Mouse (Mus musculus) CH12.LX (cell line): ENCODE measurements at regions not wholly inside any gene's neighbourhood (a gene's known extent, or its start where the extent isn't known, plus 50 kb on each side); places are given as distances from the start of the nearest gene placed in this dataset.

ENCODE experiments used
- DNase-seq: peaks from one replicate; pipeline ENCODE4 v3.0.0-alpha.2; 2013; ENCODE audit errors: extremely low read depth
- H3K27ac ChIP-seq: 2 replicates; pipeline ENCODE4 v1.5.1; 2012; ENCODE audit warnings: low read depth, mild to moderate bottlenecking, control low read depth, moderate library complexity; ENCODE audit not compliant: insufficient read depth
- H3K27me3 ChIP-seq: replicated peaks from 2 replicates; pipeline ENCODE3; 2012; ENCODE audit warnings: inconsistent platforms
- H3K36me3 ChIP-seq, 2 experiments: replicated peaks in 1 of 2; 2 replicates each; pipeline versions ENCODE3 to v1.6.1; 2012; ENCODE audit warnings: inconsistent platforms in 1 of 2, low read length in 1 of 2, mild to moderate bottlenecking in 1 of 2, mixed read lengths in 1 of 2, moderate library complexity in 1 of 2; ENCODE audit not compliant: control insufficient read depth in 1 of 2, insufficient read depth in 1 of 2
- H3K4me1 ChIP-seq, 2 experiments: 2 replicates each; pipeline ENCODE4 v1.6.1; 2012; ENCODE audit warnings: inconsistent platforms in 1 of 2, moderate library complexity in 1 of 2; ENCODE audit not compliant: insufficient read depth in 2 of 2, control insufficient read depth in 1 of 2
- H3K4me2 ChIP-seq: 2 replicates; pipeline ENCODE4 v1.6.1; 2012; ENCODE audit warnings: low read depth, mild to moderate bottlenecking, control low read depth; ENCODE audit not compliant: poor library complexity, insufficient read depth, severe bottlenecking
- H3K4me3 ChIP-seq, 3 experiments: fragments of 150-350 bp in 1 of 3; sonication (generic) in 1 of 3; replicated peaks in 1 of 3; 2 replicates each; pipeline versions ENCODE3 to v1.5.1; 2011 to 2012; ENCODE audit warnings: low read depth in 2 of 3, low read length in 2 of 3, mild to moderate bottlenecking in 2 of 3, moderate library complexity in 2 of 3, control low read depth in 1 of 3, improper control_type of control experiment in 1 of 3, inconsistent platforms in 1 of 3, mixed read lengths in 1 of 3; ENCODE audit not compliant: poor library complexity in 1 of 3
- H3K79me2 ChIP-seq: replicated peaks from 2 replicates; pipeline ENCODE4 v1.6.1; 2012; ENCODE audit warnings: mild to moderate bottlenecking, moderate library complexity; ENCODE audit not compliant: control insufficient read depth, poor library complexity, insufficient read depth, severe bottlenecking; ENCODE audit errors: extremely low read depth
- H3K9ac ChIP-seq: 2 replicates; pipeline ENCODE4 v1.6.1; 2012; ENCODE audit warnings: low read depth, mild to moderate bottlenecking, control low read depth, moderate library complexity; ENCODE audit not compliant: insufficient read depth
- H3K9me3 ChIP-seq: replicated peaks from 2 replicates; pipeline ENCODE3; 2012; ENCODE audit warnings: low read length, inconsistent platforms, mixed read lengths
- E2F4 ChIP-seq: IDR thresholded peaks from 2 replicates; pipeline ENCODE4 v1.6.1; 2011; ENCODE audit warnings: low read depth, low read length, improper control_type of control experiment; ENCODE audit not compliant: insufficient replicate concordance
- ELF1 ChIP-seq: IDR thresholded peaks from 2 replicates; pipeline ENCODE4 v1.6.1; 2014; ENCODE audit warnings: low read depth, mild to moderate bottlenecking, inconsistent platforms, low read length, improper control_type of control experiment
- EP300 ChIP-seq: IDR thresholded peaks from 2 replicates; pipeline ENCODE4 v1.6.1; 2011; ENCODE audit warnings: low read length, improper control_type of control experiment
- ETS1 ChIP-seq: conservative IDR thresholded peaks from 2 replicates; pipeline ENCODE4 v1.6.1; 2012; ENCODE audit warnings: low read depth, mild to moderate bottlenecking, inconsistent platforms, low read length, improper control_type of control experiment, moderate library complexity
- GABPA ChIP-seq: IDR thresholded peaks from 2 replicates; pipeline ENCODE4 v1.6.1; 2012; ENCODE audit warnings: low read depth, low read length, improper control_type of control experiment, inconsistent platforms; ENCODE audit not compliant: insufficient replicate concordance
- JUND ChIP-seq: conservative IDR thresholded peaks from 2 replicates; pipeline ENCODE4 v1.6.1; 2011; ENCODE audit warnings: low read depth, low read length, improper control_type of control experiment
- KAT2A ChIP-seq: IDR thresholded peaks from 2 replicates; pipeline ENCODE4 v1.6.1; 2012; ENCODE audit warnings: low read length, improper control_type of control experiment, inconsistent platforms; ENCODE audit not compliant: insufficient replicate concordance
- MAX ChIP-seq: IDR thresholded peaks from 2 replicates; pipeline ENCODE4 v1.6.1; 2011; ENCODE audit warnings: low read length, improper control_type of control experiment
- MEF2A ChIP-seq: IDR thresholded peaks from 2 replicates; pipeline ENCODE4 v1.6.1; 2014; ENCODE audit warnings: low read depth, mild to moderate bottlenecking, inconsistent platforms, low read length, improper control_type of control experiment, borderline replicate concordance
- MXI1 ChIP-seq: IDR thresholded peaks from 2 replicates; pipeline ENCODE4 v1.6.1; 2011; ENCODE audit warnings: mild to moderate bottlenecking, low read depth, low read length, improper control_type of control experiment
- MYC ChIP-seq: IDR thresholded peaks from 2 replicates; pipeline ENCODE4 v1.6.1; 2011; ENCODE audit warnings: low read depth, mild to moderate bottlenecking, improper control_type of control experiment, low read length
- NELFE ChIP-seq: IDR thresholded peaks from 2 replicates; pipeline ENCODE4 v1.6.1; 2011; ENCODE audit warnings: low read depth, low read length, improper control_type of control experiment
- NRF1 ChIP-seq: IDR thresholded peaks from 2 replicates; pipeline ENCODE4 v1.6.1; 2014; ENCODE audit warnings: low read depth, mild to moderate bottlenecking, inconsistent platforms, low read length, improper control_type of control experiment, moderate library complexity
- PAX5 ChIP-seq: IDR thresholded peaks from 2 replicates; pipeline ENCODE4 v1.6.1; 2012; ENCODE audit warnings: low read length, inconsistent platforms, mixed read lengths
- RAD21 ChIP-seq: IDR thresholded peaks from 2 replicates; pipeline ENCODE4 v1.6.1; 2011; ENCODE audit warnings: low read depth, mild to moderate bottlenecking, low read length, improper control_type of control experiment, moderate library complexity
- SIN3A ChIP-seq: IDR thresholded peaks from 2 replicates; pipeline ENCODE4 v1.6.1; 2012; ENCODE audit warnings: low read length, improper control_type of control experiment, inconsistent platforms
- SMC3 ChIP-seq: IDR thresholded peaks from 2 replicates; pipeline ENCODE4 v1.6.1; 2011; ENCODE audit warnings: low read depth, low read length, improper control_type of control experiment
- TCF12 ChIP-seq: IDR thresholded peaks from 2 replicates; pipeline ENCODE4 v1.6.1; 2014; ENCODE audit warnings: low read depth, mild to moderate bottlenecking, inconsistent platforms, low read length, improper control_type of control experiment
- USF1 ChIP-seq: IDR thresholded peaks from 2 replicates; pipeline ENCODE4 v1.6.1; 2014; ENCODE audit warnings: low read depth, mild to moderate bottlenecking, inconsistent platforms, low read length, improper control_type of control experiment
- USF2 ChIP-seq: conservative IDR thresholded peaks from 2 replicates; pipeline ENCODE4 v1.6.1; 2011; ENCODE audit warnings: low read depth, low read length, improper control_type of control experiment
- ZC3H11A ChIP-seq: IDR thresholded peaks from 2 replicates; pipeline ENCODE4 v1.6.1; 2012; ENCODE audit warnings: low read depth, mild to moderate bottlenecking, inconsistent platforms, low read length, improper control_type of control experiment
- ZKSCAN1 ChIP-seq: IDR thresholded peaks from 2 replicates; pipeline ENCODE4 v1.6.1; 2012; ENCODE audit warnings: low read depth, inconsistent platforms, low read length, improper control_type of control experiment, borderline replicate concordance
- ZNF384 ChIP-seq: IDR thresholded peaks from 2 replicates; pipeline ENCODE4 v1.6.1; 2012; ENCODE audit warnings: low read depth, low read length, improper control_type of control experiment, inconsistent platforms
- dilution Hi-C: fragments of 300-500 bp; cut with MboI; formaldehyde crosslinking; loops from 2 replicates; pipeline ENCODE4 v1.14.3; 2020; ENCODE audit warnings: low sequenced_read_pairs; ENCODE audit not compliant: extremely low pct_unique_long_range_greater_than_20kb, extremely low pct_ligation_motif_present
- in situ Hi-C: fragments of 300-500 bp; cut with MboI; formaldehyde crosslinking; loops from 3 replicates; pipeline ENCODE4 v1.14.3; 2019; ENCODE audit warnings: low sequenced_read_pairs, low pct_ligation_motif_present, low pct_unique_long_range_greater_than_20kb, mixed read lengths

DNA sequence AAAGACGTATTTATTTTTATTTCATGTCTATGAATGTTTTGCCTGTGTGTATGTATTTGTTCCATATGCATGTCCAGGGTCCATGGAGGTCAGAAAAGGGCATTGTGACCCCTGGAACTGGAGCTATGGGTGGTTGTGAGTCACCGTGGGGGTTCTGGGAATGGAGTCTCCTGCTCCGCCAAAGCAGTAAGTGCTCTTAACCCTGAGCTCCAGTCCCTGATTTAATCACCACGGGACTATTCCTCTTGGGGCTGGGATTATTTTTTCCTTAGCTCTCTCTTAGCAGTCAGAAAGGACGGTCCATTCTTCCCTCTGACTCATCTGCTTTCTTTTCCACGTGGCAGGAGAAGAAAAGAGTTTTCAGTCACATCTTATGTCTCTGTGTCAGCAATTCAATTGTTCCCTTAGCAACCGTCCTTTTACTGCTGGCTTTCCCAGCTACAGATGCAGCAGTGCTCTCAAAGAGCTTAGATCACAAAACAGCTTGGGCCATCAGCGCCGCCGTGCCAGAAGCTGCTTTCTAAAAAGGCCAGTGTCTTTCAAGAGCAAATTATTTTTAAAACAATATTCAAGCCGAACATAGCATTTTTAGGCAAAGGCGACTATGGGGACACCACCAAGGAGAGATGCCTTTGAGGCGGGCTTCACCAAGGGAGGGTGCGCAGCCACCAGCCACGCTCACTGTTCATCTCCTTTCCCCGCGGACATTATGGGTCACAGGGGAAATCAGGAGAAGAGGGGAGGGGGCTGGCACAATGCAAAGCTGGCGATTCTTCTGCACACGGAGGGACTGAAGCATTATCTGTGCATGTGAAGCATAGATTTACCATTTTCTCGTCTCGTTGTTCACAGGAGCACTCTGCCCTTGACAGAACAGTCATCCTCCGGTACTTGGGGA lies 110.8 kb downstream of the Map3k7 start:
- no peaks in the 10 kb centered on the region for H3K4me1 ChIP-seq
- H3K36me3 ChIP-seq = no peaks in the 10 kb centered on the region
- in situ Hi-C loops = no loop called here
- no peaks in the 10 kb centered on the region for H3K27me3 ChIP-seq
- DNase-seq = no peak
- H3K27ac ChIP-seq = no peak overlapping the region
- dilution Hi-C loops = no loop called here
- no peaks in the 10 kb centered on the region for H3K79me2 ChIP-seq
- no peak overlapping the region for H3K9ac ChIP-seq
- TF ChIP-seq MXI1 = no peak
- TF ChIP-seq ELF1 = no peak
- no peak for TF ChIP-seq E2F4
- no peak for TF ChIP-seq ZNF384
- peaks cover 3% of the 10 kb centered on the region for H3K9me3 ChIP-seq
- no peak overlapping the region for H3K4me3 ChIP-seq
- H3K4me2 ChIP-seq = no peak overlapping the region

DNA sequence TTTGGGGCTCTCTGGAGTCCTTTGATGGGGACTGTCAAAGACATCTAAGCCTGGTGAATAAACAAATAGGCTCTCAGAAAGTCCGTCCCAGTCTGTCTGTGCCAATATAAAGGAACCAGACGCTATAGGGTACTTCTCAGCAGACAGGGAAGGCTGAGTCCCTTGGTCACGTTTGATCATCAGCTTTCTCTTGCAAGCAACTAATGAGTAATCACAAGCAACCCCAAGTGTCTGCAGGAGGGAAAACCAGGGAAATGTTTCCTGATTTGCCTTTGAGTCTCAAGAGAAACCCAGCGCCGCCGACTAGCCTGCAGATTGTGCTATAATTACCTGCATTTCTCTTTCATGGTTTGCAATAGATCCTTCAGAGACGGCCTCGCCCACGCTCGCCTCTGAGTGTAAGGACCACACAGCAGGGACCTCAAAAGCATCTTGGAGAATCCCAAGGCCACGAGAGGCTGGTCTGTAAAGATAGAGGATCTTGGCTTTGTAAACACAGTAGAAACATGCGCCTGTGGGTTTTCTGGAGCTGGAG lies 112.6 kb downstream of the Map3k7 start:
- H3K4me1 ChIP-seq = no peaks in the 10 kb centered on the region
- H3K79me2 ChIP-seq = no peaks in the 10 kb centered on the region

DNA sequence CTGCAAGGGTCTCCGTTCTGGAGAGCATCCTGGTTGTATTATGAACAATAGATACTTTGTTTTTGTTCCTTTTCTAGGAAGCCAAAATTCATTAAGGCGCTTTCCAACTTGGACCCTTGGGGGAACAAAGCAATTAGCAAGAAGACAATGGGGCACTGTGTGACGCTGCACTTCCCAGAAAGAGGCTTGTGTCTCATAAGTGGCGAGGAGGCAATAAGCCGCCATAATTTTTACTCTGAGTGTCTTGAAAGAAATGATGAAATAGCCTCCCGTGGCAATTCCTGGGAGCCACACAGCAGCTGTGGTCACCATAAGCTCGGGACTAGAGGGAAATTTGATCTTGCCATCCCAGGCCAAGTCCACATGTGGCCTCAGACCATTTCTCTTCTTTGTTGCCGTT lies 119.6 kb downstream of the Map3k7 start:
- TF ChIP-seq ETS1 (no peak), PAX5 (no peak), USF1 (no peak), TCF12 (no peak), SMC3 (no peak), USF2 (no peak), MXI1 (no peak), KAT2A (no peak), NRF1 (no peak), MYC (no peak), GABPA (no peak), ZKSCAN1 (no peak), SIN3A (no peak), EP300 (no peak), MEF2A (no peak), MAX (no peak)
- Histone ChIP-seq H3K27me3 (no peaks in the 10 kb centered on the region), H3K27ac (no peak overlapping the region), H3K9me3 (no peaks in the 10 kb centered on the region), H3K4me2 (no peak overlapping the region), H3K9ac (no peak overlapping the region), H3K4me3 (no peak overlapping the region), H3K79me2 (no peaks in the 10 kb centered on the region), H3K36me3 (no peaks in the 10 kb centered on the region), H3K4me1 (no peaks in the 10 kb centered on the region)
- dilution Hi-C loops = no loop called here
- in situ Hi-C loops = no loop called here
- no peak for DNase-seq

More for the DNA sequence above, 112.6 kb downstream of the Map3k7 start:
- H3K27ac ChIP-seq = no peak overlapping the region
- dilution Hi-C loops (no loop called here), in situ Hi-C loops (no loop called here)
- TF ChIP-seq RAD21 (no peak), ZC3H11A (no peak), SIN3A (no peak), JUND (no peak), NELFE (no peak), ELF1 (no peak), USF2 (no peak), KAT2A (no peak)
- H3K4me2 ChIP-seq = no peak overlapping the region
- H3K9ac ChIP-seq = no peak overlapping the region
- H3K4me3 ChIP-seq = no peak overlapping the region
- no peak for DNase-seq
- H3K9me3 ChIP-seq = no peaks in the 10 kb centered on the region
- H3K27me3 ChIP-seq = no peaks in the 10 kb centered on the region
- H3K36me3 ChIP-seq = no peaks in the 10 kb centered on the region
